Mouse (Mus musculus): ENCODE results near the gene Ier5.

Ier5 gene

GRCm38 (mm10) chr1:155053296-155053695, 46.1 kb downstream of the Ier5 start:
- DNase-seq (ENCODE audit: low read depth): no peak

- no peak for DNase-seq (ENCODE audit: low read depth)
These were observed 46.7 kb downstream of the Ier5 start for GRCm38 (mm10) chr1:155052761-155053166.

- no peak for DNase-seq (ENCODE audit: low read depth)
These were observed 47.2 kb downstream of the Ier5 start for GRCm38 (mm10) chr1:155052131-155052760.

- no peak for DNase-seq (ENCODE audit: low read depth)
These were observed 47.7 kb downstream of the Ier5 start for GRCm38 (mm10) chr1:155051701-155052127.

- DNase-seq (ENCODE audit: low read depth): no peak
These were observed 48.4 kb downstream of the Ier5 start for GRCm38 (mm10) chr1:155050897-155051592.

- peak; percentile 75 for DNase-seq (ENCODE audit: low read depth)
These were observed 49.3 kb downstream of the Ier5 start for GRCm38 (mm10) chr1:155050174-155050573.

GRCm38 (mm10) chr1:155048947-155049346, 50.5 kb downstream of the Ier5 start:
- DNase-seq (ENCODE audit: low read depth): peak; percentile 79

All from c-Kit-positive CD71-negative TER-119-negative erythroid progenitor cells, embryonic 14.5 days (primary cell).